Mouse (Mus musculus): ENCODE results near the gene Npdc1.

Gene Npdc1

GRCm38 (mm10) chr2:25430395-25431233, 31.5 kb downstream of the Npdc1 start:
- DNase-seq (ENCODE audit: low spot score): no peak

GRCm38 (mm10) chr2:25431308-25431855, 32.2 kb downstream of the Npdc1 start:
- no peak for DNase-seq (ENCODE audit: low spot score)

- no peak for DNase-seq (ENCODE audit: low spot score)
Observed at GRCm38 (mm10) chr2:25432326-25433098, 33.4 kb downstream of the Npdc1 start.

- DNase-seq (ENCODE audit: low spot score): no peak
Observed at GRCm38 (mm10) chr2:25433101-25433500, 34.0 kb downstream of the Npdc1 start.

- no peak for DNase-seq (ENCODE audit: low spot score)
Observed at GRCm38 (mm10) chr2:25434292-25434691, 35.1 kb downstream of the Npdc1 start.

- no peak for DNase-seq (ENCODE audit: low spot score)
Observed at GRCm38 (mm10) chr2:25436286-25436820, 37.2 kb downstream of the Npdc1 start.

GRCm38 (mm10) chr2:25441067-25441466, 41.9 kb downstream of the Npdc1 start:
- DNase-seq (ENCODE audit: low spot score): no peak

GRCm38 (mm10) chr2:25442682-25443081, 43.5 kb downstream of the Npdc1 start:
- no peak for DNase-seq (ENCODE audit: low spot score)

GRCm38 (mm10) chr2:25450853-25451647, 51.9 kb downstream of the Npdc1 start:
- DNase-seq (ENCODE audit: low spot score): no peak

- DNase-seq (ENCODE audit: low spot score): no peak
Observed at GRCm38 (mm10) chr2:25452951-25453350, 53.8 kb downstream of the Npdc1 start.

GRCm38 (mm10) chr2:25456205-25456953, 57.2 kb downstream of the Npdc1 start, which contains the start of gene Clic3:
Clic3 (plus strand) TSS chr2:25456838.
- no peak for DNase-seq (ENCODE audit: low spot score)

- DNase-seq (ENCODE audit: low spot score): no peak
Observed at GRCm38 (mm10) chr2:25457022-25457896, 58.1 kb downstream of the Npdc1 start.

GRCm38 (mm10) chr2:25458911-25459310, 59.8 kb downstream of the Npdc1 start:
- no peak for DNase-seq (ENCODE audit: low spot score)
